Mouse (Mus musculus): ENCODE data around the gene Eml1. TPM values are rescaled to one million over a fixed set of nuclear protein-coding genes. Genes with fewer than 3 reads are reported as not detected.

Eml1 gene
- polyA plus RNA-seq (2012; fragmentation: generic; extraction: Trizol): 45.2 TPM
- long read RNA-seq, experiment 1, full-length matches to known transcripts: 11 of 26 reads
- long read RNA-seq, experiment 1, partial matches to known transcripts: 9 of 26 reads
- long read RNA-seq, experiment 1, other reads (novel, unspliced or antisense): 6 of 26 reads
- long read RNA-seq, experiment 2, full-length matches to known transcripts: 308 of 597 reads
- long read RNA-seq, experiment 2, partial matches to known transcripts: 48 of 597 reads
- long read RNA-seq, experiment 2, other reads (novel, unspliced or antisense): 241 of 597 reads

GRCm38 (mm10) chr12:108370596-108371428 is at the start of gene Eml1:
Eml1 (plus strand) TSS chr12:108370957.
- peak within 1 kb of the TSS; percentile 49 for H3K4me3 ChIP-seq (ENCODE audit: insufficient read depth, poor library complexity, severe bottlenecking)
- no peaks in the 10 kb centered on the region for H3K27me3 ChIP-seq (ENCODE audit: control insufficient read depth, insufficient read depth, insufficient read length)
- TF ChIP-seq MYOD1 (IDR thresholded peaks at IDR 0.05; ENCODE audit: control insufficient read depth, insufficient read length, low read depth) (no peak), FOSL1 (IDR thresholded peaks at IDR 0.05; ENCODE audit: insufficient read depth, low read length, poor library complexity, severe bottlenecking) (no peak), MYOG (IDR thresholded peaks at IDR 0.05; ENCODE audit: control insufficient read depth, extremely low read depth, insufficient read length) (no peak), MAX (IDR thresholded peaks at IDR 0.05) (no peak), CTCF (IDR thresholded peaks at IDR 0.05; ENCODE audit: control insufficient read depth, insufficient read depth, insufficient read length) (no peak), USF1 (IDR thresholded peaks at IDR 0.05; ENCODE audit: low read depth) (no peak)
- peaks cover 48% of the 10 kb centered on the region for H3K79me2 ChIP-seq (ENCODE audit: control insufficient read depth, insufficient read depth)
- H3K79me3 ChIP-seq (ENCODE audit: low read depth): peaks cover 13% of the 10 kb centered on the region
- peaks cover 9% of the 10 kb centered on the region for H3K36me3 ChIP-seq (ENCODE audit: control insufficient read depth, insufficient read depth)
- peak within 1 kb of the TSS; percentile 95 for H3ac ChIP-seq (ENCODE audit: control insufficient read depth, insufficient read length, low read depth)

GRCm38 (mm10) chr12:108326401-108326800 is 44.4 kb upstream of the Eml1 start:
- Histone ChIP-seq H3K4me3 (ENCODE audit: insufficient read depth, poor library complexity, severe bottlenecking) (no peak overlapping the region), H3K79me3 (ENCODE audit: low read depth) (no peaks in the 10 kb centered on the region), H3K79me2 (ENCODE audit: control insufficient read depth, insufficient read depth) (no peaks in the 10 kb centered on the region), H3K36me3 (ENCODE audit: control insufficient read depth, insufficient read depth) (no peaks in the 10 kb centered on the region), H3ac (ENCODE audit: control insufficient read depth, insufficient read length, low read depth) (no peak overlapping the region), H3K27me3 (ENCODE audit: control insufficient read depth, insufficient read depth, insufficient read length) (peaks cover 8% of the 10 kb centered on the region)
- TF ChIP-seq FOSL1 (IDR thresholded peaks at IDR 0.05; ENCODE audit: insufficient read depth, low read length, poor library complexity, severe bottlenecking) (no peak), MAX (IDR thresholded peaks at IDR 0.05) (no peak)

GRCm38 (mm10) chr12:108327889-108328491 is 42.8 kb upstream of the Eml1 start:
- Histone ChIP-seq H3K27me3 (ENCODE audit: control insufficient read depth, insufficient read depth, insufficient read length) (peaks cover 8% of the 10 kb centered on the region), H3K36me3 (ENCODE audit: control insufficient read depth, insufficient read depth) (no peaks in the 10 kb centered on the region), H3ac (ENCODE audit: control insufficient read depth, insufficient read length, low read depth) (no peak overlapping the region), H3K79me3 (ENCODE audit: low read depth) (no peaks in the 10 kb centered on the region), H3K4me3 (ENCODE audit: insufficient read depth, poor library complexity, severe bottlenecking) (no peak overlapping the region), H3K79me2 (ENCODE audit: control insufficient read depth, insufficient read depth) (no peaks in the 10 kb centered on the region)
- TF ChIP-seq MAX (IDR thresholded peaks at IDR 0.05) (no peak), USF1 (IDR thresholded peaks at IDR 0.05; ENCODE audit: low read depth) (no peak), MYOD1 (IDR thresholded peaks at IDR 0.05; ENCODE audit: control insufficient read depth, insufficient read length, low read depth) (no peak), CTCF (IDR thresholded peaks at IDR 0.05; ENCODE audit: control insufficient read depth, insufficient read depth, insufficient read length) (no peak), MYOG (IDR thresholded peaks at IDR 0.05; ENCODE audit: control insufficient read depth, extremely low read depth, insufficient read length) (no peak), CEBPB (IDR thresholded peaks at IDR 0.05; ENCODE audit: low read depth) (no peak), FOSL1 (IDR thresholded peaks at IDR 0.05; ENCODE audit: insufficient read depth, low read length, poor library complexity, severe bottlenecking) (no peak)

GRCm38 (mm10) chr12:108333056-108333455 is 37.7 kb upstream of the Eml1 start:
- Histone ChIP-seq H3K36me3 (ENCODE audit: control insufficient read depth, insufficient read depth) (no peaks in the 10 kb centered on the region), H3K4me3 (ENCODE audit: insufficient read depth, poor library complexity, severe bottlenecking) (peak overlapping the region; percentile 8), H3K79me3 (ENCODE audit: low read depth) (no peaks in the 10 kb centered on the region), H3K79me2 (ENCODE audit: control insufficient read depth, insufficient read depth) (no peaks in the 10 kb centered on the region), H3K27me3 (ENCODE audit: control insufficient read depth, insufficient read depth, insufficient read length) (peaks cover under 1% of the 10 kb centered on the region), H3ac (ENCODE audit: control insufficient read depth, insufficient read length, low read depth) (no peak overlapping the region)
- TF ChIP-seq MAX (IDR thresholded peaks at IDR 0.05): peak; percentile 92
- no peak for TF ChIP-seq CEBPB (IDR thresholded peaks at IDR 0.05; ENCODE audit: low read depth)
- TF ChIP-seq USF1 (IDR thresholded peaks at IDR 0.05; ENCODE audit: low read depth): no peak
- TF ChIP-seq MYOG (IDR thresholded peaks at IDR 0.05; ENCODE audit: control insufficient read depth, extremely low read depth, insufficient read length): no peak
- TF ChIP-seq FOSL1 (IDR thresholded peaks at IDR 0.05; ENCODE audit: insufficient read depth, low read length, poor library complexity, severe bottlenecking): no peak
- TF ChIP-seq MYOD1 (IDR thresholded peaks at IDR 0.05; ENCODE audit: control insufficient read depth, insufficient read length, low read depth): no peak
- peak; percentile 99 for TF ChIP-seq CTCF (IDR thresholded peaks at IDR 0.05; ENCODE audit: control insufficient read depth, insufficient read depth, insufficient read length)

- no peaks in the 10 kb centered on the region for H3K36me3 ChIP-seq (ENCODE audit: control insufficient read depth, insufficient read depth)
- TF ChIP-seq CEBPB (IDR thresholded peaks at IDR 0.05; ENCODE audit: low read depth): no peak
- TF ChIP-seq MAX (IDR thresholded peaks at IDR 0.05): no peak
- TF ChIP-seq FOSL1 (IDR thresholded peaks at IDR 0.05; ENCODE audit: insufficient read depth, low read length, poor library complexity, severe bottlenecking): no peak
- TF ChIP-seq MYOG (IDR thresholded peaks at IDR 0.05; ENCODE audit: control insufficient read depth, extremely low read depth, insufficient read length): no peak
- TF ChIP-seq CTCF (IDR thresholded peaks at IDR 0.05; ENCODE audit: control insufficient read depth, insufficient read depth, insufficient read length): no peak
- TF ChIP-seq USF1 (IDR thresholded peaks at IDR 0.05; ENCODE audit: low read depth): no peak
- TF ChIP-seq MYOD1 (IDR thresholded peaks at IDR 0.05; ENCODE audit: control insufficient read depth, insufficient read length, low read depth): no peak
- H3K27me3 ChIP-seq (ENCODE audit: control insufficient read depth, insufficient read depth, insufficient read length): no peaks in the 10 kb centered on the region
- H3K79me2 ChIP-seq (ENCODE audit: control insufficient read depth, insufficient read depth): no peaks in the 10 kb centered on the region
- peak overlapping the region; percentile 51 for H3ac ChIP-seq (ENCODE audit: control insufficient read depth, insufficient read length, low read depth)
- H3K4me3 ChIP-seq (ENCODE audit: insufficient read depth, poor library complexity, severe bottlenecking): peak overlapping the region; percentile 8
- no peaks in the 10 kb centered on the region for H3K79me3 ChIP-seq (ENCODE audit: low read depth)
Observed at GRCm38 (mm10) chr12:108333481-108333882, 37.3 kb upstream of the Eml1 start.
